Mouse (Mus musculus): ENCODE measurements around the gene Wdr35.

DNA sequence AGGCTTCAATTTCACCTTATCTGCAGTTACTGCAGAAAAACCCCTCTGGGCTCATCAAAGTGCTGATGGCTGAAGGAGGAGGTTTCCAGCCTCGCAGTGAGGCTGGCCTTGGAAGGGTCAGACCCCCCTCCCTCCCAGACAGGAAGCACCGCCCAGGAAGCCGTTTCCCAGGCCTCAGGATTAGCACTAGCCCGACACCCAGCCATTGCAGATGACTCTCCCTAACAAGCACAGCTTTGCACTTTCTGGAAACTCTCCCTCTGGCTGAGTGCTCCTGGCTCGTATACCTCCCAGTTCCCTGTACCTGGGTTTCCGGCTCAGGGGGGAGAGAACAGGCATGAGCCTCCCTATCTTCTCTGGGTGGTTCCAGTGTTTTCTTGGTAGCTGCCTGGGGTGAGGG, 77.1 kb downstream of the Wdr35 start:
- TF ChIP-seq POLR2A (IDR thresholded peaks at IDR 0.05; ENCODE audit: low read depth, low read length) (no peak), CTCF (IDR thresholded peaks at IDR 0.05; ENCODE audit: borderline replicate concordance, insufficient read depth, low read length) (no peak)
